Mouse (Mus musculus) cerebellum, adult 11-12 months (tissue): ENCODE measurements at regions not wholly inside any gene's neighbourhood (a gene's known extent, or its start where the extent isn't known, plus 50 kb on each side); places are given as distances from the start of the nearest gene placed in this dataset.

Source experiments
- DNase-seq: peaks from one replicate; pipeline ENCODE4 v3.0.0; 2022

GRCm38 (mm10) chr11:64369516-64369915, 65.6 kb upstream of the Hs3st3a1 start:
- no peak for DNase-seq

GRCm38 (mm10) chr11:64335456-64335855, 99.7 kb upstream of the Hs3st3a1 start:
- no peak for DNase-seq

- DNase-seq: no peak
Measured at GRCm38 (mm10) chr11:64332406-64332805, 102.7 kb upstream of the Hs3st3a1 start.

- no peak for DNase-seq
Measured at GRCm38 (mm10) chr11:64331811-64332210, 103.3 kb upstream of the Hs3st3a1 start.

GRCm38 (mm10) chr11:64329129-64329528, 106.0 kb upstream of the Hs3st3a1 start:
- DNase-seq: no peak

- no peak for DNase-seq
Measured at GRCm38 (mm10) chr11:64327771-64328170, 107.4 kb upstream of the Hs3st3a1 start.

- DNase-seq: no peak
Measured at GRCm38 (mm10) chr11:64326646-64327045, 108.5 kb upstream of the Hs3st3a1 start.

- no peak for DNase-seq
Measured at GRCm38 (mm10) chr11:64321900-64322425, 113.2 kb upstream of the Hs3st3a1 start.

- no peak for DNase-seq
Measured at GRCm38 (mm10) chr11:64317458-64317857, 117.7 kb upstream of the Hs3st3a1 start.

GRCm38 (mm10) chr11:64314997-64315396, 120.1 kb upstream of the Hs3st3a1 start:
- no peak for DNase-seq

GRCm38 (mm10) chr11:64313241-64313640, 121.9 kb upstream of the Hs3st3a1 start:
- DNase-seq: no peak

GRCm38 (mm10) chr11:64309881-64310280, 125.3 kb upstream of the Hs3st3a1 start:
- DNase-seq: no peak

- no peak for DNase-seq
Measured at GRCm38 (mm10) chr11:64297825-64298224, 137.3 kb upstream of the Hs3st3a1 start.

- DNase-seq: no peak
Measured at GRCm38 (mm10) chr11:64288236-64288635, 146.9 kb upstream of the Hs3st3a1 start.

- DNase-seq: no peak
Measured at GRCm38 (mm10) chr11:64287499-64287898, 147.6 kb upstream of the Hs3st3a1 start.

- no peak for DNase-seq
Measured at GRCm38 (mm10) chr11:64281781-64282180, 153.4 kb upstream of the Hs3st3a1 start.

GRCm38 (mm10) chr11:64278259-64279003, 156.7 kb upstream of the Hs3st3a1 start:
- no peak for DNase-seq

- no peak for DNase-seq
Measured at GRCm38 (mm10) chr11:64273726-64274125, 161.4 kb upstream of the Hs3st3a1 start.

GRCm38 (mm10) chr11:64273214-64273613, 161.9 kb upstream of the Hs3st3a1 start:
- DNase-seq: no peak

GRCm38 (mm10) chr11:64268121-64268520, 167.0 kb upstream of the Hs3st3a1 start:
- no peak for DNase-seq

GRCm38 (mm10) chr11:64267547-64267946, 167.6 kb upstream of the Hs3st3a1 start:
- DNase-seq: peak; percentile 13

GRCm38 (mm10) chr11:64253517-64254385, 174.5 kb upstream of the Cox10 start:
- no peak for DNase-seq

- DNase-seq: no peak
Measured at GRCm38 (mm10) chr11:64236873-64237272, 157.6 kb upstream of the Cox10 start.

- DNase-seq: no peak
Measured at GRCm38 (mm10) chr11:64230071-64230470, 150.8 kb upstream of the Cox10 start.
